Mouse (Mus musculus): Measurements from ENCODE around the gene Plcd3. TPM values are rescaled to one million over a fixed set of nuclear protein-coding genes. Genes with fewer than 3 reads are reported as not detected.

Gene Plcd3
- polyA plus RNA-seq, 1 experiment from 2014 or later = 3.9 TPM

DNA sequence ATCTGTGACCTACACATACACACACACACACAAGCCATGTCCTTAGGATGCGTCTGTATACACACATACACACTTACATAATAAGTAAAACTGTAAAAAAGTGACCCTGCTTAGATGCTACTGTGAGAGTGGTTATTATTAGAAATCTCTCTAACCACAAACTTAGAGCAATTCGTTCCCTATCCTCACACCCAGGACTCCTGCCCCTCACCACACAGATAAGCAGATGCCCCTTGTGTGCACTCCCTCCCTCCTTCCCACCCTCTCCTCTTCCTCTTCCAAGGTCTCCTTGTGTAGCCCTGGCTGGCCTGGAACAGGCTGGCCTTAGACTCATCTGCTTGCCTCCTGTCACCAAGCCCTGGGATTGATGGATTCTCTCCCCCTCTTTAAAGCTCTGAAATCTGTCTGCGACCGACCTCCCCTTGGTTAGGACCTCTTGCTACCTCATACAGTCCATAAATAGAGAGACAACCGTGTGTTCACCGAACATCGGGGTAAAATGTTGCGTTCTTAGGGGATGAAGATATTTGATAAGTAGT, 34.6 kb upstream of the Plcd3 start:
- 84% methylated on average over 8 of the region's 8 CpGs for WGBS
- no peak for ATAC-seq (ENCODE audit: insufficient number of reproducible peaks, insufficient read depth, low FRiP score, low TSS enrichment)
- Histone ChIP-seq H3K36me3 (peaks cover 13% of the 10 kb centered on the region), H3K9ac (no peak overlapping the region), H3K27ac (no peak overlapping the region), H3K9me3 (no peaks in the 10 kb centered on the region), H3K4me1 (peaks cover 19% of the 10 kb centered on the region), H3K4me2 (replicated peaks) (no peak overlapping the region), H3K4me3 (no peak overlapping the region), H3K27me3 (no peaks in the 10 kb centered on the region)

- Histone ChIP-seq H3K36me3 (peaks cover 8% of the 10 kb centered on the region), H3K27me3 (no peaks in the 10 kb centered on the region), H3K9ac (no peak overlapping the region), H3K4me3 (peak overlapping the region; percentile 78; the same call in 1 of the 2 replicates), H3K27ac (no peak overlapping the region), H3K4me2 (replicated peaks) (no peak overlapping the region), H3K4me1 (peaks cover 25% of the 10 kb centered on the region), H3K9me3 (no peaks in the 10 kb centered on the region)
- ATAC-seq (ENCODE audit: insufficient number of reproducible peaks, insufficient read depth, low FRiP score, low TSS enrichment) = no peak
- WGBS = 71% methylated on average over 3 of the region's 3 CpGs
Observed at GRCm38 (mm10) chr11:103134221-103134620, 32.8 kb upstream of the Plcd3 start.

- ATAC-seq (ENCODE audit: insufficient number of reproducible peaks, insufficient read depth, low FRiP score, low TSS enrichment) = no peak
- peak overlapping the region; percentile 53 for H3K4me2 ChIP-seq (replicated peaks)
- H3K27me3 ChIP-seq = no peaks in the 10 kb centered on the region
- H3K4me1 ChIP-seq = peaks cover 25% of the 10 kb centered on the region
- H3K9me3 ChIP-seq = no peaks in the 10 kb centered on the region
- H3K9ac ChIP-seq = peak overlapping the region; percentile 58
- peak overlapping the region; percentile 81 for H3K27ac ChIP-seq
- H3K36me3 ChIP-seq = peaks cover 2% of the 10 kb centered on the region
- H3K4me3 ChIP-seq = peak overlapping the region; percentile 78
- WGBS = 54% methylated on average over 6 of the region's 6 CpGs
Observed at GRCm38 (mm10) chr11:103133456-103134185, 32.2 kb upstream of the Plcd3 start.

- under 1% methylated on average over 58 of the region's 58 CpGs for WGBS
- ATAC-seq (ENCODE audit: insufficient number of reproducible peaks, insufficient read depth, low FRiP score, low TSS enrichment) = peak; percentile 87
- Histone ChIP-seq H3K27me3 (no peaks in the 10 kb centered on the region), H3K4me3 (peak overlapping the region; percentile 78), H3K9ac (peak overlapping the region; percentile 95), H3K9me3 (no peaks in the 10 kb centered on the region), H3K27ac (peak overlapping the region; percentile 97), H3K4me1 (peaks cover 25% of the 10 kb centered on the region), H3K36me3 (no peaks in the 10 kb centered on the region), H3K4me2 (replicated peaks) (peak overlapping the region; percentile 65)
Observed at GRCm38 (mm10) chr11:103132576-103133455, 31.4 kb upstream of the Plcd3 start.

- no peaks in the 10 kb centered on the region for H3K9me3 ChIP-seq
- peak within 1 kb of the TSS; percentile 95 for H3K9ac ChIP-seq
- peak within 1 kb of the TSS; percentile 65 for H3K4me2 ChIP-seq (replicated peaks)
- H3K4me1 ChIP-seq = peaks cover 25% of the 10 kb centered on the region
- no peaks in the 10 kb centered on the region for H3K27me3 ChIP-seq
- H3K36me3 ChIP-seq = no peaks in the 10 kb centered on the region
- H3K4me3 ChIP-seq = peak within 1 kb of the TSS; percentile 78
- WGBS = under 1% methylated on average over 39 of the region's 39 CpGs
- H3K27ac ChIP-seq = peak within 1 kb of the TSS; percentile 97
- ATAC-seq (ENCODE audit: insufficient number of reproducible peaks, insufficient read depth, low FRiP score, low TSS enrichment) = peak; percentile 61
Observed at GRCm38 (mm10) chr11:103131701-103132575, 30.5 kb upstream of the Plcd3 start, which contains the start of gene Hexim2. Gene Hexim2, plus strand, starts transcription at chr11:103132429.

- Histone ChIP-seq H3K36me3 (no peaks in the 10 kb centered on the region), H3K9ac (no peak overlapping the region), H3K9me3 (no peaks in the 10 kb centered on the region), H3K27me3 (no peaks in the 10 kb centered on the region), H3K4me1 (peaks cover 7% of the 10 kb centered on the region), H3K4me3 (no peak overlapping the region), H3K4me2 (replicated peaks) (no peak overlapping the region), H3K27ac (no peak overlapping the region)
- ATAC-seq (ENCODE audit: insufficient number of reproducible peaks, insufficient read depth, low FRiP score, low TSS enrichment) = no peak
- WGBS = 46% methylated on average over 5 of the region's 5 CpGs
Observed at GRCm38 (mm10) chr11:103120315-103120714, 18.9 kb upstream of the Plcd3 start.

DNA sequence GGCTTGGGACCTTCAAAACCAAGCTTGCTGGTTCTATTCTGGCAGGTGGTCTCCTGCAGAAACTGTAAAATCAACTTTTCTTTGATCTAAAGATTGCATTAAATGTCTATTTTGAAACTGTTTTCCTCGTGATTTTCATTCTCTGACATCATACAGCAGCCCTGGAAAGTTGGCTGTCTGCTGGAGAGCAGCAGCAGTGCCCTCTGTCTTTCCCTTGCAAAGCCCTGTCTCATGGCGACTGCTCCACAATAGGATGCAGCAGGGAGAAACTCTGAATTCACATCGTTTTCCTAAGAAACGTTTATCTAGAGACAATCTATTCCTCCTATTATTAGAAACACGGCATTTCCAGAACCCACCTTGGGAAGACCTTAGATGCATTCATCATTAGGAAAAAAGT, 18.2 kb upstream of the Plcd3 start:
- H3K9me3 ChIP-seq = no peaks in the 10 kb centered on the region
- ATAC-seq (ENCODE audit: insufficient number of reproducible peaks, insufficient read depth, low FRiP score, low TSS enrichment) = no peak
- H3K36me3 ChIP-seq = no peaks in the 10 kb centered on the region
- H3K27me3 ChIP-seq = no peaks in the 10 kb centered on the region
- WGBS = 47% methylated on average over 5 of the region's 5 CpGs
- H3K4me2 ChIP-seq (replicated peaks) = no peak overlapping the region
- H3K9ac ChIP-seq = no peak overlapping the region
- H3K4me1 ChIP-seq = peaks cover 11% of the 10 kb centered on the region
- no peak overlapping the region for H3K27ac ChIP-seq
- H3K4me3 ChIP-seq = no peak overlapping the region

- Histone ChIP-seq H3K9ac (no peak overlapping the region), H3K4me1 (peaks cover 13% of the 10 kb centered on the region), H3K4me2 (replicated peaks) (peak overlapping the region; percentile 91), H3K27me3 (no peaks in the 10 kb centered on the region), H3K9me3 (no peaks in the 10 kb centered on the region), H3K4me3 (peak overlapping the region; percentile 66), H3K36me3 (no peaks in the 10 kb centered on the region), H3K27ac (no peak overlapping the region)
- no peak for ATAC-seq (ENCODE audit: insufficient number of reproducible peaks, insufficient read depth, low FRiP score, low TSS enrichment)
- 86% methylated on average over 2 of the region's 2 CpGs for WGBS
Observed at GRCm38 (mm10) chr11:103118866-103119265, 17.4 kb upstream of the Plcd3 start.

GRCm38 (mm10) chr11:103117591-103118009, 16.1 kb upstream of the Plcd3 start:
- H3K27me3 ChIP-seq = no peaks in the 10 kb centered on the region; the same call in 1 of the 2 replicates
- peak overlapping the region; percentile 85; the same call in 1 of the 2 replicates for H3K27ac ChIP-seq
- WGBS = under 1% methylated on average over 38 of the region's 38 CpGs
- peaks cover 15% of the 10 kb centered on the region for H3K4me1 ChIP-seq
- H3K9ac ChIP-seq = peak overlapping the region; percentile 74
- ATAC-seq (ENCODE audit: insufficient number of reproducible peaks, insufficient read depth, low FRiP score, low TSS enrichment) = no peak
- peak overlapping the region; percentile 66 for H3K4me3 ChIP-seq
- no peaks in the 10 kb centered on the region for H3K36me3 ChIP-seq
- H3K9me3 ChIP-seq = no peaks in the 10 kb centered on the region
- peak overlapping the region; percentile 91 for H3K4me2 ChIP-seq (replicated peaks)

DNA sequence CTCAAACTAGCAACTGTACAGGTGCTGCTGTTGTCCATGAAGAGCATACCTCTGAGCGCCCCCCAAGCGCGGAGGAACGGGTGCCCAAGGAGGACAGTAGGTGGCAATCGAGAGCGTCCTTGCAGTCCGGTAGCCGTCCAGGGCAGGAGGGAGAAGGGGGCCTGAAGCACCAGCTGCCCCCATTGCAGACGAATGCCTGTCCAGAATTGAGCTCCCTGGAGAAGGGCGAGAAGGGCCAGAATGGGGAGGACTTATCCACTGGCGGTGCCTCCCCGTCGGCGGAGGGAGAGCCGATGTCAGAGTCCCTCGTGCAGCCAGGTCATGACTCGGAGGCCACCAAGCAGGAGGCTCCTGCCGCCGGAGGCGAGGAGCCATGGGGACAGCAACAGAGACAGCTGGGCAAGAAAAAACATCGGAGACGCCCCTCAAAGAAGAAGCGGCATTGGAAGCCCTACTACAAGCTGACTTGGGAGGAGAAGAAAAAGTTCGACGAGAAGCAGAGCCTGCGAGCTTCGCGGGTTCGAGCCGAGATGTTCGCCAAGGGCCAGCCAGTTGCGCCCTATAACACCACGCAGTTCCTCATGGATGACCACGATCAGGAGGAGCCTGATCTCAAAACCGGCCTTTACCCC, 15.6 kb upstream of the Plcd3 start:
- Histone ChIP-seq H3K4me3 (peak overlapping the region; percentile 66), H3K36me3 (no peaks in the 10 kb centered on the region), H3K27me3 (no peaks in the 10 kb centered on the region; the same call in 1 of the 2 replicates), H3K4me2 (replicated peaks) (peak overlapping the region; percentile 91), H3K27ac (peak overlapping the region; percentile 85), H3K4me1 (peaks cover 20% of the 10 kb centered on the region), H3K9ac (peak overlapping the region; percentile 74), H3K9me3 (no peaks in the 10 kb centered on the region)
- ATAC-seq (ENCODE audit: insufficient number of reproducible peaks, insufficient read depth, low FRiP score, low TSS enrichment) = peak; percentile 12; the same call in 1 of the 2 replicates
- under 1% methylated on average over 35 of the region's 35 CpGs for WGBS
